Mouse (Mus musculus) heart, embryonic 14.5 days (tissue): ENCODE data around the gene 4930435E12Rik. TPM values are rescaled to one million over a fixed set of nuclear protein-coding genes. Genes with fewer than 3 reads are reported as not detected.
A peak's percentile ranks its signal among the peaks of the same experiment; 100 is the strongest.

Experiments used
- ATAC-seq: fragments of 200-750 bp; cut with Nextera tagmentation; 2 replicates; pipeline ENCODE4 v1.8.0; 2017; ENCODE audit warnings: low read depth, moderate TSS enrichment; ENCODE audit not compliant: insufficient number of reproducible peaks, insufficient read depth, low FRiP score
- H3K27ac ChIP-seq, 2 experiments: fragments of 200-500 bp in 1 of 2; fragments of 300-500 bp in 1 of 2; sonication (generic) in 1 of 2; replicated peaks in 1 of 2; 2 replicates each; pipeline ENCODE4 v1.5.1; 2012 to 2014; ENCODE audit warnings: low read depth in 2 of 2, low read length in 2 of 2, control low read depth in 1 of 2, mild to moderate bottlenecking in 1 of 2, mixed read lengths in 1 of 2; ENCODE audit not compliant: control insufficient read depth in 1 of 2, insufficient read depth in 1 of 2
- H3K27me3 ChIP-seq: fragments of 300-500 bp; sonication (generic); 2 replicates; pipeline ENCODE4 v1.6.1; 2014; ENCODE audit warnings: mild to moderate bottlenecking, low read length, control low read depth; ENCODE audit not compliant: control insufficient read depth, insufficient read depth
- H3K36me3 ChIP-seq: fragments of 300-500 bp; sonication (generic); 2 replicates; pipeline ENCODE4 v1.6.1; 2014; ENCODE audit warnings: mild to moderate bottlenecking, control low read depth, low read length, mixed read lengths; ENCODE audit not compliant: control insufficient read depth, insufficient read depth
- H3K4me1 ChIP-seq, 2 experiments: fragments of 200-500 bp in 1 of 2; fragments of 300-500 bp in 1 of 2; sonication (generic) in 1 of 2; 2 replicates each; pipeline ENCODE4 v1.6.1; 2012 to 2014; ENCODE audit warnings: low read length in 2 of 2, control low read depth in 1 of 2, mixed read lengths in 1 of 2; ENCODE audit not compliant: control insufficient read depth in 2 of 2, insufficient read depth in 2 of 2
- H3K4me2 ChIP-seq: fragments of 300-500 bp; sonication (generic); 2 replicates; pipeline ENCODE4 v1.6.1; 2014; ENCODE audit warnings: mild to moderate bottlenecking, low read length
- H3K4me3 ChIP-seq, 2 experiments: fragments of 200-500 bp in 1 of 2; fragments of 300-500 bp in 1 of 2; sonication (generic) in 1 of 2; 2 replicates each; pipeline ENCODE4 v1.5.1; 2012 to 2014; ENCODE audit warnings: low read length in 2 of 2, mild to moderate bottlenecking in 2 of 2, control low read depth in 1 of 2, low read depth in 1 of 2, moderate library complexity in 1 of 2; ENCODE audit not compliant: control insufficient read depth in 1 of 2, insufficient read depth in 1 of 2
- H3K9ac ChIP-seq: fragments of 300-500 bp; sonication (generic); 2 replicates; pipeline ENCODE4 v1.6.1; 2014; ENCODE audit warnings: mild to moderate bottlenecking, low read length
- H3K9me3 ChIP-seq: fragments of 300-500 bp; sonication (generic); 2 replicates; pipeline ENCODE4 v1.6.1; 2016; ENCODE audit warnings: low read length, control low read depth; ENCODE audit not compliant: control insufficient read depth
- WGBS: fragments of 180-500 bp; shearing (Covaris S2); extraction: QIAGEN DNeasy Blood & Tissue Kit; methylation state at CpG from one replicate; pipeline ENCODE4 v1.1.7; 2014; 5-methylcytosine and 5-hydroxymethylcytosine counted together
- polyA plus RNA-seq: library from polyadenylated mRNA; unstranded; fragments of >200 nt; fragmentation: Nextera tagmentation; extraction: Ambion mirVana; gene quantifications from 2 replicates; pipeline ENCODE4 v1.2.1, GENCODE M21; 2014

Gene 4930435E12Rik
- polyA plus RNA-seq, 1 experiment from 2014 or later: not detected

- no peaks in the 10 kb centered on the region for H3K9me3 ChIP-seq
These were observed 60.2 kb downstream of the 4930435E12Rik start for GRCm38 (mm10) chr16:38768386-38768785.

DNA sequence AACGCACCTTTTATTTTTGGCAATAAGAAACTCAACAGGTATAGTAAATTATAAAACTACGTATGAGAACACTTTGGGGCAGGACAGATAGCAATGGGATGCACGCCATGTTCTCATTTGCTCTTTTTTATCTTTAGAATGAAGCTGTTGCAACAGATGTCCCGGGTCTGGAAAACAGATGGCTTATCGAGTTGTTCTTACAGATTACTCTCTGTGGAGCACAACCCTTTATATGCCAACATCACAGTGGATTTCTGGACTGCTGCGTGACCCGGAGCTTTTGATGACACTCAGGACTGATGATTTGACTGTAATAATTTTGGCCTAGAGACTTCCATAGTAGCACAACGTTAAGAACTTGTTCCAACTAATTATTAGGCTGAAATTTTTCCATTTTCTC is 60.8 kb downstream of the 4930435E12Rik start:
- H3K4me3 ChIP-seq: no peak overlapping the region
- H3K27ac ChIP-seq: no peak overlapping the region
- peaks cover 30% of the 10 kb centered on the region for H3K36me3 ChIP-seq
- no peak overlapping the region for H3K9ac ChIP-seq
- no peaks in the 10 kb centered on the region for H3K9me3 ChIP-seq
- no peaks in the 10 kb centered on the region for H3K27me3 ChIP-seq
- 83% methylated on average over 8 of the region's 8 CpGs for WGBS
- peaks cover 0 to 5% of the 10 kb centered on the region in 2 experiments; a peak in 2 of 4 replicates for H3K4me1 ChIP-seq
- no peak for ATAC-seq
- no peak overlapping the region for H3K4me2 ChIP-seq

More at GRCm38 (mm10) chr16:38768386-38768785, 60.2 kb downstream of the 4930435E12Rik start:
- no peak overlapping the region for H3K27ac ChIP-seq
- no peak overlapping the region for H3K4me3 ChIP-seq
- peaks cover 0 to 3% of the 10 kb centered on the region in 2 experiments; a peak in 2 of 4 replicates for H3K4me1 ChIP-seq
- H3K9ac ChIP-seq: no peak overlapping the region
- H3K4me2 ChIP-seq: no peak overlapping the region
- no peak for ATAC-seq
- peaks cover 30% of the 10 kb centered on the region for H3K36me3 ChIP-seq
- H3K27me3 ChIP-seq: no peaks in the 10 kb centered on the region
- WGBS: 90% methylated on average over 8 of the region's 8 CpGs

GRCm38 (mm10) chr16:38766671-38767070 is 61.9 kb downstream of the 4930435E12Rik start:
- no peak overlapping the region for H3K9ac ChIP-seq
- no peak overlapping the region for H3K4me2 ChIP-seq
- H3K4me3 ChIP-seq: no peak overlapping the region
- H3K27ac ChIP-seq: no peak overlapping the region
- H3K4me1 ChIP-seq: peaks cover 0 to 5% of the 10 kb centered on the region in 2 experiments; a peak in 2 of 4 replicates
- 67% methylated on average over 3 of the region's 3 CpGs for WGBS
- H3K27me3 ChIP-seq: no peaks in the 10 kb centered on the region
- no peak for ATAC-seq
- H3K36me3 ChIP-seq: peaks cover 30% of the 10 kb centered on the region
- no peaks in the 10 kb centered on the region for H3K9me3 ChIP-seq

- no peaks in the 10 kb centered on the region for H3K27me3 ChIP-seq
- peaks cover 45% of the 10 kb centered on the region for H3K36me3 ChIP-seq
- WGBS: 70% methylated on average over 4 of the region's 4 CpGs
- ATAC-seq: no peak
- peaks cover 0 to 7% of the 10 kb centered on the region in 2 experiments; a peak in 2 of 4 replicates for H3K4me1 ChIP-seq
- H3K27ac ChIP-seq: peak overlapping the region; percentile 36 to 48; a peak in 2 of 4 replicates
- no peak overlapping the region for H3K9ac ChIP-seq
- no peak overlapping the region for H3K4me2 ChIP-seq
- no peak overlapping the region for H3K4me3 ChIP-seq
- H3K9me3 ChIP-seq: no peaks in the 10 kb centered on the region
These were observed 65.0 kb downstream of the 4930435E12Rik start for GRCm38 (mm10) chr16:38763508-38763907.

DNA sequence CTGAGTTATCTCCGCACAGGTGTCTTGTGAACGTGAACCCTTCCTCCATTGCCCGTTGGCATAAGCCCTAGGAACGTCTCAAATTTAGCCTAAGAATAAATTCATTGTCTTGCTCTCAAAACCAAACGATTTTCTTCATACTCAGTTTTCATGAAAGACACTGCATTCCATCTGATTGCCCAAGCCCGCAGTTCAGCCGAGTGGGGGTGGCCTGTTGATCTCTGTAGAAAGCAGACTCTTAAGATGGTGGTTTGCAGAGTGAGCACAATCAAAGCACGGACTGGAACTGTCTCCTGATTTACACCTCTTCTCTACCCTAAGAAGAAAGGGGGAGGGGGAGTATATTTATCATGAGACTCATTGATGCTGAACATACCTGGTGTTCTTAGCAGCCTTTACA is 66.1 kb downstream of the 4930435E12Rik start:
- Histone ChIP-seq H3K27ac (no peak overlapping the region), H3K4me1 (peaks cover 0 to 8% of the 10 kb centered on the region in 2 experiments; a peak in 2 of 4 replicates), H3K27me3 (no peaks in the 10 kb centered on the region), H3K36me3 (peaks cover 45% of the 10 kb centered on the region), H3K4me3 (no peak overlapping the region), H3K4me2 (no peak overlapping the region), H3K9me3 (no peaks in the 10 kb centered on the region), H3K9ac (no peak overlapping the region)
- 79% methylated on average over 8 of the region's 8 CpGs for WGBS
- ATAC-seq: no peak

Other genes starting within 250 kb of the 4930435E12Rik start
- 46.6 and 51.3 TPM in 2 replicates for gene Arhgap31, start 115.5 kb downstream of the 4930435E12Rik start, polyA plus RNA-seq
- 26.2 and 27.4 TPM in 2 replicates for gene B4galt4, start 86.5 kb downstream of the 4930435E12Rik start, polyA plus RNA-seq
- gene Upk1b, start 28.4 kb downstream of the 4930435E12Rik start, polyA plus RNA-seq: 16.4 and 19.4 TPM in 2 replicates
- 0.19 and 0.36 TPM in 2 replicates for gene Igsf11, start 63.9 kb upstream of the 4930435E12Rik start, polyA plus RNA-seq